In genomic region chr10:25647740-25648139, GRCm38 (mm10) we compare ENCODE assay signal across 34 mouse cellular contexts.
DNase-seq lines count a peak whose midpoint lies in the region; ATAC-seq and TF ChIP-seq lines count a peak whose summit lies in the region.
"Had no signal": no experiment of that assay in that cellular context is flagged by ENCODE, and none has a peak within 500 bp of the region (broad histone marks: within the 10 kb centered on the region; RNA-seq: fewer than 3 reads in every experiment).

No protein-coding gene starts in this region.

- in situ Hi-C loops in Patski (cut with MboI; ENCODE audit: low pct_unique_long_range_greater_than_20kb), result no loop called here

- no peak for ATAC-seq in intestine, postnatal 0 days
- no peak for ATAC-seq in intestine, embryonic 16.5 days
- no peak for ATAC-seq in midbrain, postnatal 0 days (ENCODE audit: low FRiP score)
- no peak for ATAC-seq in midbrain, embryonic 14.5 days (ENCODE audit: low FRiP score, low TSS enrichment)
- no peak for ATAC-seq in Patski
- ATAC-seq in frontal cortex, adult (ENCODE audit: low TSS enrichment), result no peak
- ATAC-seq: activated CD4-positive, CD25-positive, alpha-beta regulatory T cell, adult 4 months; forebrain, embryonic 15.5 days; midbrain, embryonic 15.5 days had no signal

- 83% methylated on average over 1 of the region's 1 CpGs for WGBS in intestine, postnatal 0 days
- WGBS in intestine, embryonic 16.5 days, result 76% methylated on average over 1 of the region's 1 CpGs
- 89% methylated on average over 1 of the region's 1 CpGs for WGBS in midbrain, postnatal 0 days
- WGBS in midbrain, embryonic 14.5 days, result 70% methylated on average over 1 of the region's 1 CpGs

- H3K27ac ChIP-seq in intestine, postnatal 0 days (ENCODE audit: low read depth, low read length), result no peak overlapping the region
- H3K27ac ChIP-seq in intestine, embryonic 16.5 days (ENCODE audit: low read length), result no peak overlapping the region
- no peak overlapping the region for H3K27ac ChIP-seq in midbrain, postnatal 0 days (ENCODE audit: low read depth, low read length)
- H3K27ac ChIP-seq in midbrain, embryonic 14.5 days (replicated peaks; ENCODE audit: low read depth, low read length), result no peak overlapping the region
- H3K27ac ChIP-seq: embryonic facial prominence, embryonic 13.5 days; forebrain, embryonic 10.5 days; forebrain, embryonic 15.5 days; gastrocnemius, adult 2 months; hindbrain, embryonic 13.5 days; kidney, embryonic 15.5 days; liver, embryonic 13.5 days; midbrain, embryonic 15.5 days; stomach, postnatal 0 days had no signal

- no peak overlapping the region for H3K4me2 ChIP-seq in intestine, postnatal 0 days (replicated peaks; ENCODE audit: low read depth)
- no peak overlapping the region for H3K4me2 ChIP-seq in intestine, embryonic 16.5 days (ENCODE audit: low read depth, low read length)
- no peak overlapping the region for H3K4me2 ChIP-seq in midbrain, postnatal 0 days (ENCODE audit: low read depth, low read length, poor library complexity, severe bottlenecking)
- H3K4me2 ChIP-seq in midbrain, embryonic 14.5 days (ENCODE audit: low read length), result no peak overlapping the region
- H3K4me2 ChIP-seq: embryonic facial prominence, embryonic 13.5 days; forebrain, embryonic 15.5 days; heart, embryonic 11.5 days; hindbrain, embryonic 13.5 days; kidney, embryonic 15.5 days; liver, embryonic 13.5 days; lung, embryonic 14.5 days; midbrain, embryonic 15.5 days had no signal

- POLR2A ChIA-PET in Patski (lab: Charles Lee), result no interaction called here

- no peak overlapping the region for H3K4me3 ChIP-seq in intestine, postnatal 0 days (ENCODE audit: low read depth, low read length)
- H3K4me3 ChIP-seq in intestine, embryonic 16.5 days (ENCODE audit: low read length), result no peak overlapping the region
- H3K4me3 ChIP-seq in midbrain, postnatal 0 days (ENCODE audit: low read depth, low read length), result no peak overlapping the region
- H3K4me3 ChIP-seq in midbrain, embryonic 14.5 days (replicated peaks; ENCODE audit: low read depth, low read length), result no peak overlapping the region
- H3K4me3 ChIP-seq: embryonic facial prominence, embryonic 13.5 days; forebrain, embryonic 10.5 days; forebrain, embryonic 15.5 days; gastrocnemius, adult 2 months; hindbrain, embryonic 13.5 days; kidney, embryonic 15.5 days; liver, embryonic 13.5 days; midbrain, embryonic 15.5 days had no signal

- peak; percentile 36 for TF ChIP-seq CTCF in intestine, postnatal 0 days (IDR thresholded peaks at IDR 0.05; ENCODE audit: low read depth)
- 0 out of 2 replicates have a peak, but pooled peaks have one; percentile 5 for TF ChIP-seq CTCF in midbrain, postnatal 0 days (IDR thresholded peaks at IDR 0.05)
- TF ChIP-seq CTCF in Patski (IDR thresholded peaks at IDR 0.05), result peak; percentile 23

- H3K4me1 ChIP-seq in intestine, postnatal 0 days (replicated peaks; ENCODE audit: control insufficient read depth, insufficient read depth, low read length), result no peaks in the 10 kb centered on the region
- peaks cover 1% of the 10 kb centered on the region; the same call in 1 of the 2 replicates for H3K4me1 ChIP-seq in intestine, embryonic 16.5 days (ENCODE audit: control insufficient read depth, insufficient read depth, low read length)
- 0 out of 2 replicates have a peak, but pooled peaks cover 2% of the 10 kb centered on the region for H3K4me1 ChIP-seq in midbrain, postnatal 0 days (ENCODE audit: insufficient read depth, low read length)
- H3K4me1 ChIP-seq in midbrain, embryonic 14.5 days (ENCODE audit: control insufficient read depth, insufficient read depth, low read length), result no peaks in the 10 kb centered on the region
- H3K4me1 ChIP-seq: forebrain, embryonic 10.5 days; forebrain, embryonic 15.5 days; hindbrain, embryonic 13.5 days; liver, embryonic 13.5 days had no signal

- no peak overlapping the region for H3K9ac ChIP-seq in intestine, postnatal 0 days (ENCODE audit: low read depth, low read length)
- no peak overlapping the region for H3K9ac ChIP-seq in intestine, embryonic 16.5 days (ENCODE audit: low read depth, low read length)
- no peak overlapping the region for H3K9ac ChIP-seq in midbrain, postnatal 0 days (replicated peaks; ENCODE audit: low read length, poor library complexity, severe bottlenecking)
- H3K9ac ChIP-seq in midbrain, embryonic 14.5 days (replicated peaks; ENCODE audit: low read length), result no peak overlapping the region
- H3K9ac ChIP-seq: embryonic facial prominence, embryonic 13.5 days; forebrain, embryonic 15.5 days; hindbrain, embryonic 13.5 days; kidney, embryonic 15.5 days; liver, embryonic 13.5 days; lung, embryonic 14.5 days; midbrain, embryonic 15.5 days had no signal

- no peaks in the 10 kb centered on the region for H3K36me3 ChIP-seq in intestine, postnatal 0 days (ENCODE audit: control insufficient read depth, insufficient read depth)
- H3K36me3 ChIP-seq in intestine, embryonic 16.5 days (ENCODE audit: control insufficient read depth, insufficient read depth, low read length), result no peaks in the 10 kb centered on the region
- H3K36me3 ChIP-seq in midbrain, postnatal 0 days (ENCODE audit: insufficient read depth, low read length), result no peaks in the 10 kb centered on the region
- no peaks in the 10 kb centered on the region for H3K36me3 ChIP-seq in midbrain, embryonic 14.5 days (ENCODE audit: control insufficient read depth, insufficient read depth, low read length)
- H3K36me3 ChIP-seq: embryonic facial prominence, embryonic 13.5 days; forebrain, embryonic 10.5 days; forebrain, embryonic 15.5 days; hindbrain, embryonic 13.5 days; kidney, embryonic 15.5 days; liver, embryonic 13.5 days; midbrain, embryonic 15.5 days had no signal

- CTCF ChIA-PET in Patski (lab: Charles Lee), result interaction anchor here (1.2 to 1.6 kb wide), 2 partner anchors 9 to 13 kb away, joined by 3 to 4 read pairs; no protein-coding TSS in a partner anchor

- 0 out of 2 replicates have a peak, but pooled peaks cover 2% of the 10 kb centered on the region for H3K9me3 ChIP-seq in intestine, postnatal 0 days (ENCODE audit: control insufficient read depth)
- H3K9me3 ChIP-seq in intestine, embryonic 16.5 days (ENCODE audit: control insufficient read depth, low read length), result no peaks in the 10 kb centered on the region
- H3K9me3 ChIP-seq in midbrain, postnatal 0 days (ENCODE audit: low read length), result no peaks in the 10 kb centered on the region
- no peaks in the 10 kb centered on the region for H3K9me3 ChIP-seq in midbrain, embryonic 14.5 days (ENCODE audit: control insufficient read depth, low read length)
- H3K9me3 ChIP-seq: embryonic facial prominence, embryonic 13.5 days; forebrain, embryonic 10.5 days; forebrain, embryonic 15.5 days; hindbrain, embryonic 13.5 days; kidney, embryonic 15.5 days; liver, embryonic 13.5 days; midbrain, embryonic 15.5 days had no signal

- no peak for DNase-seq in midbrain, postnatal 0 days (ENCODE audit: low spot score)
- DNase-seq in midbrain, embryonic 14.5 days, result no peak
- no peak for DNase-seq in Patski (ENCODE audit: low read depth, low spot score)
- DNase-seq in right cerebral cortex, adult 2 months (ENCODE audit: low spot score in 2 of 2), result no peak
- DNase-seq: adrenal gland, adult 2 months; adrenal gland, postnatal 36 days; cerebellum, adult 18-20 months; cerebellum, postnatal 10 days; gastrocnemius, adult 2 months; gastrocnemius, postnatal 36 days; heart, adult 18-20 months; heart, postnatal 36 days; kidney, adult 18-20 months; kidney, postnatal 4 days; layer of hippocampus, adult 9-11 months; liver, embryonic 13.5 days; lung, embryonic 14.5 days; lung, postnatal 14 days; right cerebral cortex, adult 18-20 months; right cerebral cortex, postnatal 4 days; thymus, adult 2 months; thymus, postnatal 4 days had no signal

- no peaks in the 10 kb centered on the region for H3K27me3 ChIP-seq in intestine, postnatal 0 days (replicated peaks; ENCODE audit: control insufficient read depth, insufficient read depth, low read length)
- H3K27me3 ChIP-seq in intestine, embryonic 16.5 days (replicated peaks; ENCODE audit: control insufficient read depth, insufficient read depth, low read length), result no peaks in the 10 kb centered on the region
- no peaks in the 10 kb centered on the region for H3K27me3 ChIP-seq in midbrain, postnatal 0 days (ENCODE audit: insufficient read depth, low read length)
- no peaks in the 10 kb centered on the region for H3K27me3 ChIP-seq in midbrain, embryonic 14.5 days (ENCODE audit: control insufficient read depth, insufficient read depth, low read length)
- no peaks in the 10 kb centered on the region for H3K27me3 ChIP-seq in Patski
- H3K27me3 ChIP-seq: embryonic facial prominence, embryonic 13.5 days; forebrain, embryonic 15.5 days; hindbrain, embryonic 13.5 days; kidney, embryonic 15.5 days; liver, embryonic 13.5 days; midbrain, embryonic 15.5 days had no signal
